Mouse (Mus musculus) E14TG2a.4 (cell line): ENCODE measurements around the gene Ly9.

Experiments
- CTCF ChIP-seq: conservative IDR thresholded peaks from 2 replicates; pipeline ENCODE4 v1.5.1; 2014; ENCODE audit warnings: low read length
- NANOG ChIP-seq: IDR thresholded peaks from 2 replicates; pipeline ENCODE4 v1.6.1; 2014; ENCODE audit warnings: borderline replicate concordance, low read length, mixed read lengths

DNA sequence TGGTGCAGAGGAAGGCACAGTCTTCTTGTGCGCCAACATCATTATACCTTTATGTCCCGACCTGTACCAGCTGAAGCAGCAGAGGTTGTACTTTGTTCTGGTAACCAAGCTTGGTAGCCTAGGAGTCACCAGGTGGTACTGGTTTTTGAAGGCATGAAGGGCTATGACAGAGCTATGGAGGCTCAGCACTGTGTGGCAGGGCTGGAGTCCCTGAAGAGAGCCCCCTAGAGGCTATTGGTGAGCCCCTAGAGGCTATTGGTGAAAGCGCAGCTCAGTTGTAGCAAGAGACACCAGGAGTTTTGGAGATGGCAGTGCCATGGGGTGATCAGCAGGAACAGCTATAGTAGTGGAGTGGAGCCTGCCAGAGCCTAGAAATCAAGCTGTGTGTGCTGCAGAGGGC lies 43.0 kb downstream of the Ly9 start:
- peak; percentile 99 for TF ChIP-seq CTCF
- no peak for TF ChIP-seq NANOG
